Mouse (Mus musculus): ENCODE measurements at regions not wholly inside any gene's neighbourhood (a gene's known extent, or its start where the extent isn't known, plus 50 kb on each side); places are given as distances from the start of the nearest gene placed in this dataset.

DNA sequence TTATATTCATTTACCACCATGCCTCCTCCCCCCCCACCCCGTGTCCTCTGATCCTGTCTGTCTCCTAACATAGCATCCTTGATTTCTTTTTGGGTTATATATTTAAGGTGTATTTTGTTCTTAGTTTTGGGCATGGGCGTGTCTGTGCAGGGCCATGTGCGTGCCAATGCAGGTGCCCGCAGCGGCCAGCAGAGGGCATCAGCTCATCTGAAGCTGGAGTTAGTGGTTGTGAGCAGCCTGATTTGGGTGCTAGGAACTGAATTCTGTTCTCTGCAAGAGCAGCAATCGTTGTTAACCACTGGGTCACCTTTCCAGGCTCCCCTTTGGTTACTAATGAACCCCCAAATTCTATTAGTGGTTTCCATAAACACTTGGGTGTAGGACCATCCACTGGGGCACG is 167.5 kb upstream of the Zfp64 start:
- H3K4me3 ChIP-seq (replicated peaks), result no peak overlapping the region
- no peak overlapping the region for H3K9ac ChIP-seq (replicated peaks)
- no peak for ATAC-seq (ENCODE audit: insufficient number of reproducible peaks, insufficient read depth, low FRiP score, low TSS enrichment, low read depth)
- H3K27me3 ChIP-seq, result no peaks in the 10 kb centered on the region; the same call in 1 of the 2 replicates
- peaks cover 7% of the 10 kb centered on the region; the same call in 1 of the 2 replicates for H3K9me3 ChIP-seq
- H3K36me3 ChIP-seq, result no peaks in the 10 kb centered on the region
- WGBS, result 91% methylated on average over 7 of the region's 7 CpGs
- H3K27ac ChIP-seq, result no peak overlapping the region
- no peak overlapping the region for H3K4me2 ChIP-seq
- 0 out of 2 replicates have a peak, but pooled peaks cover 2% of the 10 kb centered on the region for H3K4me1 ChIP-seq (replicated peaks)

DNA sequence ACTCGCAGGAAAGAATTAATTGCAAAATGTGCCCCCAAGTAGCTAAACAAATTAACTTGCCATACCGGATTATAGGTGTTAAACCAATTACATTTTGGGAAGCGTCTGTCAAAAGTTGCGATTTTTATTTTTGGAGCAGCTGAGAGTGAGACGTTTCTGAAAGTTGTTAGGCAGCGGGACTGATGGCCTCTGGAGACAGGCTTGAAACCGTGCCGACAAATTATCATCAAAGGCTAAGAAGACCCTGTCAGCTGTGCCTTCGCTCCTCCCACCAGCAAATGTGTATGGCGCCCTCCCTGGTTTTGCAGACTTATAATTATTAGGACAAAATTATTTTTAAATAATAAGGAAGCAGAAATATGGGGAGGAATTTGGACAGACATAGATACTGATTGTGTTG is 161.5 kb upstream of the Zfp64 start:
- no peak overlapping the region for H3K27ac ChIP-seq
- peaks cover 2% of the 10 kb centered on the region; the same call in 1 of the 2 replicates for H3K27me3 ChIP-seq
- no peak for ATAC-seq (ENCODE audit: insufficient number of reproducible peaks, insufficient read depth, low FRiP score, low TSS enrichment, low read depth)
- H3K9ac ChIP-seq (replicated peaks), result no peak overlapping the region
- H3K9me3 ChIP-seq, result no peaks in the 10 kb centered on the region; the same call in 1 of the 2 replicates
- no peak overlapping the region for H3K4me2 ChIP-seq
- no peak overlapping the region for H3K4me3 ChIP-seq (replicated peaks)
- H3K36me3 ChIP-seq, result no peaks in the 10 kb centered on the region
- 56% methylated on average over 10 of the region's 10 CpGs for WGBS
- 0 out of 2 replicates have a peak, but pooled peaks cover 6% of the 10 kb centered on the region for H3K4me1 ChIP-seq (replicated peaks)

DNA sequence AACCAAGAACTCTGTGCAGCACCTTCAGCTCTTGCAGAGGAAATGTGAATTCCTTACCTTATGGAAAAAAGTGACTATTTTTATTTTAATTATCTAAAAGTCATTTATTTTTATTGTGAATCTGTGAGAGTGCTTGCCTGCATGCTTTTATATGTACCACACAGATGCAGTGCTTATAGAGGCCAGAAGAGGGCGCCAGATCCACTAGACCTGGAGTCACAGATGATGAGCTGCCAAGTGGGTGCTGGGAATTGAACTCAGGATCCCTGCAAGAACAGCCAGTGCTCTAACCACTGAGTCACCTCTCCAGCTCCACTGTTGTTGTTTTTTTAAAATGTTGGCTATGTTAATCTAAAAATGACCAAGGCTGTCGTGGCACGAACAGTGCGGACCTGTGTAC is 153.7 kb upstream of the Zfp64 start:
- Histone ChIP-seq H3K9me3 (peaks cover 4% of the 10 kb centered on the region; the same call in 1 of the 2 replicates), H3K36me3 (no peaks in the 10 kb centered on the region), H3K4me3 (replicated peaks) (no peak overlapping the region), H3K4me1 (replicated peaks) (no peaks in the 10 kb centered on the region), H3K4me2 (no peak overlapping the region), H3K27ac (no peak overlapping the region), H3K9ac (replicated peaks) (no peak overlapping the region), H3K27me3 (no peaks in the 10 kb centered on the region)
- ATAC-seq (ENCODE audit: insufficient number of reproducible peaks, insufficient read depth, low FRiP score, low TSS enrichment, low read depth), result no peak
- WGBS, result 89% methylated on average over 4 of the region's 4 CpGs

DNA sequence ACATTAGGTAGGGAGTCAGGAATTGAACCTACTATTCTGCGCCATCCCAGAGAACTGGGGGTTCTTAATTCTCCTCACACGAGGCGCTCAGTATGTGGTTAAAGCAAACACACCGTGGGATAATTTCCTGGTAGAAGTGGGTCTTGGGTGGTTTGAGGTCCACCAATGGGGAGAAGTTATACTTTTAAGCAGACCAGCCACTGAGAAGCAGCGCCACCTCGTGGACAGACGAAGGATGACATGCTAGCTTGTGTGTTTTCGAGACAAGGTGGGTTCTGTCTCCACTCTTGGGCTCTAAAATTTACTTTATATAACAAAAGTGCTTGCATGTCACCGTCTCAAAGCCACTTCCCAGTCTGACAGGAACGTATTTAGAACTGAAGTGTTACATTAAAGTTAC is 152.7 kb upstream of the Zfp64 start:
- Histone ChIP-seq H3K4me1 (replicated peaks) (no peaks in the 10 kb centered on the region), H3K27me3 (no peaks in the 10 kb centered on the region), H3K4me3 (replicated peaks) (no peak overlapping the region), H3K36me3 (no peaks in the 10 kb centered on the region), H3K9ac (replicated peaks) (no peak overlapping the region), H3K27ac (no peak overlapping the region), H3K4me2 (no peak overlapping the region), H3K9me3 (peaks cover 4% of the 10 kb centered on the region; the same call in 1 of the 2 replicates)
- WGBS, result 44% methylated on average over 10 of the region's 10 CpGs
- no peak for ATAC-seq (ENCODE audit: insufficient number of reproducible peaks, insufficient read depth, low FRiP score, low TSS enrichment, low read depth)

DNA sequence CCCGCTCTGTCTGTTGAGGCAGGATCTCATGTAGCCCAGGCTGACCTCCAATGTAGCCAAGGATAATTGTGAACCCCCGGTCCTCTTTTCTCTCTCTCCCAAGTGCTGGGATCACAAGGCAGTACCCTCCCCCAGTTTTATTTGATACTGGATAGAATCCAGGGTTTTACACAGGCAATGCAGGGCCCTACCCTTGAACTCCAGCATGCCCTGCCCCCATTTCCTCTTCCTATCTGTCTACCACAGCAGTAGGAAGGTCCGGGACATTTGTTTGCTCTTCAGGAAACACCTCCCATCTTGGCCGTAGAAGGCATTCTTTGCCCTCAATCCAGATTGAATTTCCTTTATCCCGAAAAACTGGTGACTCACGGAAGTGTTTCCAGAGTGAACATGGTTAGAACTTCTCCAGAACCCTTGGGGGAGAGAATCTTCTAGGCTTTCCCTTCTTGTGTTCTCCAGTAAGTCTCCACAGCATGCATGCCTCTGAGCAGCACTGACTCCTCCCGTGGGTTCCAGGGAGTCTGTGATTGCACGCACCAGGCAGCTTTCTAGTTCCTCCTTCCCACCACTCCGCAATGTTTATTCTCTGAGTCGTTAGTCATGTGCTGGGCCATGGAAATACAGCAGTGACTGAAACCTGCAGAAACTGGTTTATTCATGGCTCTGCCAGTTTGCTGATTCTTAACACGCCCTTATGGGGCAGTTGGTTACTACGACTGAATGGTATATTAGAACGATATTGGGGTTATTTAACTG is 146.3 kb upstream of the Zfp64 start:
- no peak overlapping the region for H3K9ac ChIP-seq (replicated peaks)
- no peak overlapping the region for H3K27ac ChIP-seq
- no peak overlapping the region for H3K4me2 ChIP-seq
- peaks cover 16% of the 10 kb centered on the region for H3K9me3 ChIP-seq
- H3K4me1 ChIP-seq (replicated peaks), result peaks cover 8% of the 10 kb centered on the region
- H3K27me3 ChIP-seq, result no peaks in the 10 kb centered on the region
- no peak for ATAC-seq (ENCODE audit: insufficient number of reproducible peaks, insufficient read depth, low FRiP score, low TSS enrichment, low read depth)
- H3K4me3 ChIP-seq (replicated peaks), result no peak overlapping the region
- H3K36me3 ChIP-seq, result no peaks in the 10 kb centered on the region
- 92% methylated on average over 13 of the region's 13 CpGs for WGBS

DNA sequence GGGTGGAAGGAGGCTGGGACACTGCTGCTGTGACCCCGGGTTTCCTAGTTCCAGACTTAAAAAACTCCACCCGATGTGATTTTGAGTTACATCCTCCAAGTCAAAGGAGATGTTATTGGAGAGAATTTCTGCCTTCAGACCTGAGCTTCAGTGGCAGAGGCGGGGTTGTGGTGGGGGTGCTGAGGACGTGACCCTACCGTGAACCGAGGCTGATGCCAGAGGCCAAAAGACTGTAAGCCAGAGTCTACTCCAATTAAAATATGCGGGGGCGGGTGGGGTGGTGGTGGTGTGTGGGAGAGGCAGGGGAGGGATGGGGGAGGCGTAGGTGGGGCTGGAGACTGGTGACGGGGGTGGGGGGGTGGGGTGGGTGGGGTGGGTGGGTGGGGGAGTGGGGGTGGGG is 145.1 kb upstream of the Zfp64 start:
- Histone ChIP-seq H3K9ac (replicated peaks) (no peak overlapping the region), H3K4me3 (replicated peaks) (no peak overlapping the region), H3K9me3 (peaks cover 16% of the 10 kb centered on the region), H3K27me3 (no peaks in the 10 kb centered on the region), H3K27ac (no peak overlapping the region), H3K4me2 (0 out of 2 replicates have a peak overlapping the region, but pooled peaks have one; percentile 10), H3K36me3 (no peaks in the 10 kb centered on the region), H3K4me1 (replicated peaks) (peaks cover 15% of the 10 kb centered on the region)
- 78% methylated on average over 9 of the region's 10 CpGs for WGBS
- no peak for ATAC-seq (ENCODE audit: insufficient number of reproducible peaks, insufficient read depth, low FRiP score, low TSS enrichment, low read depth)

DNA sequence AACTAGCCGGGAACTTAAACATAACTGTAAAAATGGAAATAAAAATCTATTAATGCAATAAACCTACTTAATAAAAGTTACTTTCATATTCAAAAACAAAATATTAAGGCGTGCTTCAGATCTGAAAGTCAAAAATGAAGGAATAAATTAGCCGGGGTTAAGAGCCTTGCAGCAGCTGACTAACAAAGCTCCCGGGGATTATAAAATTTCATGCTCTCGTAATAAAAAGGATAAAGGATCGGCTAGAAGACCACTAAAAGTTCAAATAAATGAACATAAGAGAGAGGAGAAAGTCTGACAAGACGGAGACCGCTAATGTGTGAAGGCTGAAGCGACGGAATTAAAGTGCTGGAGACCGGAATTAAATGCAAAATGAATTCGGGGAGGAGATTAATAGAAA is 144.3 kb upstream of the Zfp64 start:
- WGBS, result 48% methylated on average over 12 of the region's 12 CpGs
- Histone ChIP-seq H3K4me2 (peak overlapping the region; percentile 10; the same call in 1 of the 2 replicates), H3K4me1 (replicated peaks) (peaks cover 15% of the 10 kb centered on the region), H3K27me3 (no peaks in the 10 kb centered on the region), H3K27ac (no peak overlapping the region), H3K9me3 (peaks cover 16% of the 10 kb centered on the region), H3K36me3 (no peaks in the 10 kb centered on the region), H3K4me3 (replicated peaks) (no peak overlapping the region), H3K9ac (replicated peaks) (no peak overlapping the region)
- no peak for ATAC-seq (ENCODE audit: insufficient number of reproducible peaks, insufficient read depth, low FRiP score, low TSS enrichment, low read depth)

DNA sequence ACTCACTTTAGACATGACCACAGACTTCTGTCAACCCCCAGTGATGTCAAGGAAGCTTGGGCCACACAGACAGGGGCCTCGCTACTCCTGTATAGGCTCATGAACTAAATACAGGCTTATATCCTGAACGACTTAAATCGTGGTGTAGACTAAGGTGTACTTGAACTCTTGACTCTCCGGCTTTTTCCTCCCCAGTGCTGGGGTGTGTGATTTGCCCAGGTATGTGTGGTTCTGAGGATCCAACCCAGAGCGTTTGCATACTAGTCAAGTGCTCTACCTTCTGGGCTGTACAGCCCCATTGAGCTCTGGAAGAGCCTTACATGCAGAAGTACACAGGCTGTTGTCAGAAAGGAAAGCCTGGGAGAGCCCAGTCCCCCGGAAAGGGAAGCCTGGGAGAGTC is 143.2 kb upstream of the Zfp64 start:
- H3K9ac ChIP-seq (replicated peaks), result no peak overlapping the region
- peaks cover 16% of the 10 kb centered on the region for H3K9me3 ChIP-seq
- H3K27me3 ChIP-seq, result no peaks in the 10 kb centered on the region
- no peak overlapping the region for H3K4me2 ChIP-seq
- WGBS, result 81% methylated on average over 6 of the region's 6 CpGs
- ATAC-seq (ENCODE audit: insufficient number of reproducible peaks, insufficient read depth, low FRiP score, low TSS enrichment, low read depth), result no peak
- H3K36me3 ChIP-seq, result no peaks in the 10 kb centered on the region
- peaks cover 15% of the 10 kb centered on the region for H3K4me1 ChIP-seq (replicated peaks)
- H3K4me3 ChIP-seq (replicated peaks), result no peak overlapping the region
- H3K27ac ChIP-seq, result no peak overlapping the region

DNA sequence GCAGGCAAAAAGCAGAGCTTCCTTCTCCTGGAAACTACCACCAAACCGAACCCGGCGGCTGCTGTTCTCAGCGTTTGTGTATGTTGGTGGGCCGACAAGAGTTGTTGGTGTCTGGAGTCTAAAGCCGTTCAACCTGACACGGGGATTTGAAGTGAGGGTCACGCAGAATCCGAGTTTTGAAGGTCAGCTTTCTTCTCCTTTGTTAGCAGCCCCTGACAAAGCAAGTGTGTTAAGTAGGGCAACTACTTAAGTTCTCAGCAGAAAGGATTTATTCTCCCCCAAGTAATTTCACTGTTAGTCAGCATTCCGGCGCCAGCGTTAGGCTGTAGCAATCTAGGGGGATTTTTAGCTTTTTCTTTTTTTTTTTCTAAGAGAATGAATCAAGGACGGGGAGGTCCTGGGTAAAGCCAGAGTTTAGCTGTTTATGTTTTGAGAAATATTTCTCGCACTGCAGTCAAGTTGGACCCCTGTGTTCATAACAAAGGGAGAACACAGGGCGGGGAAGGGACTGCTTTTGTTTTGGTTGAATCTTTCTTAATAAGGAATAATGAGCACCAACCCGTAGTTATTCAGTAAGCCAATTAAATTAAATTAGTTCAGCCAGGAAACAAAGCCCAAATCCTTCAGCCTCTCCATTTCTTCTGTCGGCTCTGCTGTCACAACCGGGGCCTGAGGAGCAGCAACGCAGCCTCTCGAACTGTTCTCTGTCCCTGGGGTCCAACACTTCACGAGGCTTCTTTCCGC is 138.8 kb upstream of the Zfp64 start:
- no peak overlapping the region for H3K4me3 ChIP-seq (replicated peaks)
- no peak overlapping the region for H3K4me2 ChIP-seq
- H3K36me3 ChIP-seq, result no peaks in the 10 kb centered on the region
- no peak overlapping the region for H3K9ac ChIP-seq (replicated peaks)
- H3K27me3 ChIP-seq, result no peaks in the 10 kb centered on the region
- WGBS, result 78% methylated on average over 22 of the region's 22 CpGs
- H3K27ac ChIP-seq, result no peak overlapping the region
- H3K4me1 ChIP-seq (replicated peaks), result peaks cover 8% of the 10 kb centered on the region
- peaks cover 5% of the 10 kb centered on the region for H3K9me3 ChIP-seq
- ATAC-seq (ENCODE audit: insufficient number of reproducible peaks, insufficient read depth, low FRiP score, low TSS enrichment, low read depth), result no peak

DNA sequence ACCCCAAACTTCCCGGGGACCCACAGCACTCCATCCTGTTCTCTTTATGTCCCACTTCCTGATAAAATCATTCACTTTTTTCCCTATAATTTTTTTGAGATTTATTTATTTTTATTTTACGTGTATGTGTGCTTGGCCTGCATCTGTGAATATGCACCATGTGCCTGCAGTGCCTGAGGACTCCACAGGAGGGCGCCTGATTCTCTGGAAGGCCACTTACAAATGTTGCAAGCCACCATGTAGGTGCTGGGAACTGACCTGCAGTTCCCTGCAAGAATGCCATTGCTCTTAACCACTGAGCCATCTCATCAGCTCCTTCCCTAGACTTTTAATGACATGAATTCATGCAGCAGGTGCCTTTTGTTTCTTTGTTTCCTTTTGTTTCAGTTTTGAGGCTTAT is 134.9 kb upstream of the Zfp64 start:
- H3K9me3 ChIP-seq, result peaks cover 5% of the 10 kb centered on the region
- no peak overlapping the region for H3K4me2 ChIP-seq
- H3K4me3 ChIP-seq (replicated peaks), result no peak overlapping the region
- H3K27ac ChIP-seq, result no peak overlapping the region
- H3K27me3 ChIP-seq, result no peaks in the 10 kb centered on the region
- no peak overlapping the region for H3K9ac ChIP-seq (replicated peaks)
- peaks cover 16% of the 10 kb centered on the region for H3K4me1 ChIP-seq (replicated peaks)
- ATAC-seq (ENCODE audit: insufficient number of reproducible peaks, insufficient read depth, low FRiP score, low TSS enrichment, low read depth), result no peak
- no peaks in the 10 kb centered on the region for H3K36me3 ChIP-seq
- 78% methylated on average over 3 of the region's 3 CpGs for WGBS

DNA sequence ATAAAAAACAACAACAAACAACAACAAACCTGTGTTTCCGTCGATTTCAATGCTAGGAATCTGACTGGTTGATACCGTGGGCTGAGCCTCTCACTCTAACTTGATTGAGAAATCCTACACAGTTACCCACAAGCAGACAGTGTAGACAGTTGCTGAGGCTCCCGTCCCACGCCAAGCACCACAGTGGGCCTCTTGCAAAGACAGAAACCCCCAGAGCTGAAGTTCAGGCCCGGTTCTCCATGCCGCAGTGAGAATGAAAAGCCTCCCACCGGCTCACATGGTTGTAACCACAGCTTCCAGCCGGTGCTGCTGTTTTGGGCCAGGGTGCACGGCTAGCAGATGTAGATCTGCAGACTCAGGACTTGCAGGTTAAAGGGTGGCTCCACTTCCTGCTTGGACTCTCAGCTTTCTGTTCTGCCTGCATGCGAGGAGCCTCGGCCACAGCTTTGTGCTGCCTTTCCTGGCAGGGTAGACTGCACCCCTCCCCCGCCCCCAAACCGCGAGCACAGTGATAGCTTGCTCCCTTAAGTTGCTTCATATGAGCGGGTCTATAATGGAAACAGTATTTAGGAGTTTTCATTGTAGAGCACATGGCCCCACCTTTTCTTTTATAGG is 133.6 kb upstream of the Zfp64 start:
- H3K4me3 ChIP-seq (replicated peaks), result no peak overlapping the region
- peaks cover 13% of the 10 kb centered on the region for H3K9me3 ChIP-seq
- H3K27ac ChIP-seq, result no peak overlapping the region
- H3K36me3 ChIP-seq, result no peaks in the 10 kb centered on the region
- no peak for ATAC-seq (ENCODE audit: insufficient number of reproducible peaks, insufficient read depth, low FRiP score, low TSS enrichment, low read depth)
- H3K4me1 ChIP-seq (replicated peaks), result peaks cover 16% of the 10 kb centered on the region
- no peaks in the 10 kb centered on the region for H3K27me3 ChIP-seq
- WGBS, result 75% methylated on average over 16 of the region's 16 CpGs
- no peak overlapping the region for H3K9ac ChIP-seq (replicated peaks)
- no peak overlapping the region for H3K4me2 ChIP-seq
